Mouse (Mus musculus) liver, embryonic 11.5 days (tissue): Measurements from ENCODE around the gene Gm21985. TPM values are rescaled to one million over a fixed set of nuclear protein-coding genes. Genes with fewer than 3 reads are reported as not detected.

ENCODE experiments used
- ATAC-seq: fragments of 200-750 bp; cut with Nextera tagmentation; replicated peaks from 2 replicates; pipeline ENCODE4 v1.8.0; 2017; ENCODE audit warnings: moderate number of reproducible peaks, mild to moderate bottlenecking, moderate TSS enrichment, moderate library complexity; ENCODE audit not compliant: low FRiP score
- DNase-seq: peaks from one replicate; pipeline ENCODE4 v3.0.0-alpha.2; 2017; ENCODE audit warnings: low spot score
- H3K27ac ChIP-seq: fragments of 300-500 bp; sonication (generic); 2 replicates; pipeline ENCODE4 v1.5.1; 2014; ENCODE audit warnings: mild to moderate bottlenecking, low read depth, low read length, control low read depth
- H3K27me3 ChIP-seq: fragments of 300-500 bp; sonication (generic); replicated peaks from 2 replicates; pipeline ENCODE4 v1.6.1; 2014; ENCODE audit warnings: low read length, mixed read lengths; ENCODE audit not compliant: control insufficient read depth, insufficient read depth
- H3K36me3 ChIP-seq: fragments of 300-500 bp; sonication (generic); 2 replicates; pipeline ENCODE4 v1.6.1; 2014; ENCODE audit warnings: mild to moderate bottlenecking, low read length, moderate library complexity, mixed read lengths; ENCODE audit not compliant: control insufficient read depth, insufficient read depth
- H3K4me1 ChIP-seq: fragments of 300-500 bp; sonication (generic); replicated peaks from 2 replicates; pipeline ENCODE4 v1.6.1; 2014; ENCODE audit warnings: low read length, mixed read lengths; ENCODE audit not compliant: control insufficient read depth, insufficient read depth
- H3K4me2 ChIP-seq: fragments of 300-500 bp; sonication (generic); 2 replicates; pipeline ENCODE4 v1.6.1; 2014; ENCODE audit warnings: mild to moderate bottlenecking, control low read depth, moderate library complexity
- H3K4me3 ChIP-seq: fragments of 300-500 bp; sonication (generic); 2 replicates; pipeline ENCODE4 v1.5.1; 2014; ENCODE audit warnings: low read depth, low read length, control low read depth
- H3K9ac ChIP-seq: fragments of 300-500 bp; sonication (generic); 2 replicates; pipeline ENCODE4 v1.6.1; 2014; ENCODE audit warnings: low read depth, low read length, control low read depth
- H3K9me3 ChIP-seq: fragments of 300-500 bp; sonication (generic); 2 replicates; pipeline ENCODE4 v1.6.1; 2016; ENCODE audit warnings: low read length, inconsistent platforms, mixed read lengths; ENCODE audit not compliant: control insufficient read depth
- WGBS: fragments of 180-500 bp; shearing (Covaris S2); extraction: QIAGEN DNeasy Blood & Tissue Kit; methylation state at CpG from one replicate; pipeline ENCODE4 v1.1.7; 2014; 5-methylcytosine and 5-hydroxymethylcytosine counted together
- polyA plus RNA-seq: library from polyadenylated mRNA; unstranded; fragments of >200 nt; fragmentation: Nextera tagmentation; extraction: Ambion mirVana; gene quantifications from 2 replicates; pipeline ENCODE4 v1.2.1, GENCODE M21; 2014

Gm21985 gene
- polyA plus RNA-seq, 1 experiment from 2014 or later, result not detected

DNA sequence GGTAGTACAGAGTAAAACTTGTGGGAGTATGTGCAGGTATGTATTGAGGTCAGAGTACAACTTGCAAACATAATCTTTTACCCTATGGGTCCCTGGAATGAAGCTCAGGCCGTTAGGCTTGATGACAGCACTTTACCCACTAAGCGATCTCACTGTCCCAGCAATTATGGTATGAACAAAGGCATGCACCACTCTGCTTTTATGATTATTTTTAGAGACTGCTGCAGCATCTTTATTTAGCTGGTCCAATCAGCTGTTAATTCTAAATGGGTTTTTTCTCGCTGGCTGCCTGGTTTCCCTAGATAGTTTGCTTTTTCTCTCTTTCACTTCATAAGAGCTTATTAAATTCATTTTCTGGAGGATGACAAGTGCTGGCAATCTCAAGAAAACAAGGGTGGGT, 30.1 kb downstream of the Gm21985 start:
- Histone ChIP-seq H3K9ac (no peak overlapping the region), H3K4me1 (no peaks in the 10 kb centered on the region), H3K4me3 (no peak overlapping the region), H3K9me3 (no peaks in the 10 kb centered on the region), H3K27me3 (no peaks in the 10 kb centered on the region), H3K4me2 (no peak overlapping the region), H3K27ac (no peak overlapping the region), H3K36me3 (no peaks in the 10 kb centered on the region)
- ATAC-seq, result no peak
- no peak for DNase-seq
- WGBS, result 86% methylated on average over 3 of the region's 3 CpGs

DNA sequence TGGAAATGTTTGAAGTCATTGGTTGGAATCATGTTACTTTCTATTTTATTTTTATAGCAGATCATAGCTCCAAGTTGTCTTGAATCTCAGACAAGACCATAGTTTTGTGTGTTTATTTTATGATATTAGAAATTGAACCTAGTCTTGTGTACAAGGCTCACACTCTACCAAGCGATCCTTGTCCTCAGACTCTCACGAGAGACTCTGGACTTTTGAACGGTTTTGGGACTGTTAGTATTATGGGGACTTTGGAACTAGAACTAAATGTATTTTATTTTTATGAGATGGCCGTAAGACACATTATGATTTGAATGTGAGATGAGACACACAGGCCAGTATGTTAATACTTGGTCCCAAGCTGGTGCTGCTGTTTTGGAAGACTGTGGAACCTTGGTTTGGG, 32.1 kb downstream of the Gm21985 start:
- no peak for DNase-seq
- no peak overlapping the region for H3K9ac ChIP-seq
- H3K9me3 ChIP-seq, result no peaks in the 10 kb centered on the region
- no peak for ATAC-seq
- no peak overlapping the region for H3K27ac ChIP-seq
- no peak overlapping the region for H3K4me2 ChIP-seq
- H3K27me3 ChIP-seq, result no peaks in the 10 kb centered on the region
- H3K4me3 ChIP-seq, result no peak overlapping the region
- H3K36me3 ChIP-seq, result no peaks in the 10 kb centered on the region
- 89% methylated on average over 4 of the region's 4 CpGs for WGBS
- no peaks in the 10 kb centered on the region for H3K4me1 ChIP-seq

DNA sequence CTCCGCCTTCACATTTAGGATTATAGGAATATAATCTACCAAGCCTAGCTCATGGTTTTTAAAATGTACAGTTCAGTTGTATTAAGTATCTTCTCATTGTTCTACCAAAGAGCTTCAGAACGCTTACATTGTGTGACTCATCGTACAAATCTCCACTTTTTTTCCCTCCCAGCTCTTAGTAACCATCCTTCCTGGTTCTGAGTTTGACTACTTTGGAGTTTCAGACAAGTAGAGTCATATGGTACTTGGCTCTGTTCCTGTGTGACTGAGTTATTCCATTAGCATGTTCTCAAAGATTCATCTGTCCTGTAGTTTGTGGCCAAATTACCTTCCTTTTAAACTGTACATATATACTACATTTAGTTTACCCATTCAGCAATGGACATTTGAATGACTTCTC, 42.6 kb downstream of the Gm21985 start:
- DNase-seq (no peak), ATAC-seq (no peak)
- Histone ChIP-seq H3K27ac (no peak overlapping the region), H3K9ac (no peak overlapping the region), H3K9me3 (no peaks in the 10 kb centered on the region), H3K4me2 (no peak overlapping the region), H3K4me1 (peaks cover 4% of the 10 kb centered on the region; the same call in 1 of the 2 replicates), H3K27me3 (no peaks in the 10 kb centered on the region), H3K4me3 (no peak overlapping the region), H3K36me3 (no peaks in the 10 kb centered on the region)
- 84% methylated on average over 3 of the region's 3 CpGs for WGBS

DNA sequence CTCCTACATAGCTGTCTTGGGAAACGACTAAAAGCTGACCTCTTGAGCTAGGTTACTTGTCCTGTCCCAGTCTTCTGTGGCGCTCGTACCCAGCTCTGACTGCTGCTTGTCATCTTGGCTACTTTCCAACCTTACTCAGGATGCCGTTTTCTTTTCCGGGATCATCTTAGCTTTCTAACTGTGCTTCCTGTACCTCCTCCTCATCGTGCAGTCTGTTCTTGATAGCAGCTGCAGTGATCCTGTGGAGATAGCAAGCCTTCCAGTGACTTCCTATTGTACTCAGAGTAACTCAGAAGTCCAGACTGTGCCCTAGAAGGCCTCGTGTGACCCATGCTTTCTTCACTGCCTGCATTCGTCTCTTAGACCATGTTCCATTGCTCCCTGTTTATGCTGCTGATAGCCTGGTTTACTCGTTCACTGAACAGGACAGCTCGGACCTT, 43.1 kb downstream of the Gm21985 start:
- no peaks in the 10 kb centered on the region for H3K9me3 ChIP-seq
- DNase-seq, result no peak
- H3K4me3 ChIP-seq, result no peak overlapping the region
- no peak overlapping the region for H3K27ac ChIP-seq
- no peaks in the 10 kb centered on the region for H3K27me3 ChIP-seq
- peak overlapping the region; percentile 13 for H3K4me2 ChIP-seq
- peaks cover 4% of the 10 kb centered on the region; the same call in 1 of the 2 replicates for H3K4me1 ChIP-seq
- no peak overlapping the region for H3K9ac ChIP-seq
- ATAC-seq, result 0 out of 2 replicates have a peak, but pooled peaks have one; percentile 56
- no peaks in the 10 kb centered on the region for H3K36me3 ChIP-seq
- 50% methylated on average over 10 of the region's 10 CpGs for WGBS

DNA sequence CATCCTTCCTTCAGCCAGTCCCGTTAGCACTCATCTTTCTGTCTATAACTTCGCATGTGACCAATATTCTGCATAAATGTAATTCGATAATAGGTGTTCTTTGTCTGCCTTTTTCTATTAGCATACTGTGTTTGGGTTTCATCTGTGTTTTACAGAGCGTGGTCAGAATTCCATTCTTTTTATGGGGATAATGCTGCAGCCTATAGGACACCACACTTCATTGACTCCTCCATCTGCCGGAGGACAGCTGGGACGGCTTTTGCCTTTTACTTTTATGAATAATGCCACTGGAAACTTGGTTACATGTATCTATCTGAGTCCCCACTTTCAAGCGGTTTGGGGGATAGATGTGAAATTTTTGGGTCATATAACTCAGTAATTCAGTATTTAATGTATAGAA, 49.5 kb downstream of the Gm21985 start:
- WGBS, result 93% methylated on average over 7 of the region's 7 CpGs
- no peak overlapping the region for H3K27ac ChIP-seq

DNA sequence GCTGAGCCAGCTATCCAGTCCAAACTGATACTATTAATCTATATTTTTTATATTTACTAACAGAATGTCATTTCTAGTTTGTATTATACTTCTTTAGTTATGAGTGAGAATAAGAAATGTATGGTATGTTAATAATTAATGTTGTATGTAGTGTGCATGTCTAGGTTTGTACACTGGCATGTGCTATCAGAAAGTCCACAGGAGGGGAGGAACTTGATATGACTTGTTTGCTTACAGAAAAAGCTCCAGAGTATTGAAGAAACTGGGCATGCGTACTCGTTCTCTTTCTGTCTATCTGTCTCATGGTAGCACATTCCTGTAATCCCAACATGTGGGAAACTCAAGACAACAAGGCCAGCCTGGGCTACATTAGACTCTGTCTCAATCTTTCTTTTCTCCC, 52.1 kb downstream of the Gm21985 start:
- 82% methylated on average over 2 of the region's 2 CpGs for WGBS
- no peak for ATAC-seq

More for the DNA sequence above, 49.5 kb downstream of the Gm21985 start:
- ATAC-seq (no peak), DNase-seq (no peak)
- no peak overlapping the region for H3K4me3 ChIP-seq
- no peak overlapping the region for H3K9ac ChIP-seq
- H3K27me3 ChIP-seq, result no peaks in the 10 kb centered on the region
- no peak overlapping the region for H3K4me2 ChIP-seq
- no peaks in the 10 kb centered on the region for H3K9me3 ChIP-seq
- H3K36me3 ChIP-seq, result no peaks in the 10 kb centered on the region
- no peaks in the 10 kb centered on the region for H3K4me1 ChIP-seq

DNA sequence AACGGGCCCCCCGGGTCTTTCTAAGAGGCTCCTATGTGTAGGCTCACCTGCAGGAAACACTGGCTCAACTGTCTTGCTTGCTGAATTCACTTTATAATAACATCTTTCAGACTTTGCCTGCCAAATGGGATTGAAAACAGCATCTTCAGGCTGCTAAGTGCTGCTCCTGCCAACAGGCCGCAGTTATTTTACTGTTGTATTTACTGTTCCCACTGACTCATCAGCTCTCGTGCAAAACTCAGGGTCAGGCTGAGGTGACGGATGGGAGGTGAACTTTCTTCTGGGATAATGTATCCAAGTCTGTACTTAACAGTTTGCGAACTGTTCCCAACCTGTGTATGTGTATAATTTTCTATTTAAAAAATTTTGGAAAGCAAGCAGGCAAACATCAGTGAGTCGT, 52.8 kb downstream of the Gm21985 start:
- no peak overlapping the region for H3K4me2 ChIP-seq
- WGBS, result 88% methylated on average over 7 of the region's 7 CpGs

More for the DNA sequence above, 52.1 kb downstream of the Gm21985 start:
- H3K4me2 ChIP-seq, result no peak overlapping the region
- H3K4me1 ChIP-seq, result no peaks in the 10 kb centered on the region
- H3K9me3 ChIP-seq, result no peaks in the 10 kb centered on the region
- no peaks in the 10 kb centered on the region for H3K36me3 ChIP-seq
- H3K9ac ChIP-seq, result no peak overlapping the region
- no peaks in the 10 kb centered on the region for H3K27me3 ChIP-seq
- H3K27ac ChIP-seq, result no peak overlapping the region
- no peak for DNase-seq
- H3K4me3 ChIP-seq, result no peak overlapping the region

DNA sequence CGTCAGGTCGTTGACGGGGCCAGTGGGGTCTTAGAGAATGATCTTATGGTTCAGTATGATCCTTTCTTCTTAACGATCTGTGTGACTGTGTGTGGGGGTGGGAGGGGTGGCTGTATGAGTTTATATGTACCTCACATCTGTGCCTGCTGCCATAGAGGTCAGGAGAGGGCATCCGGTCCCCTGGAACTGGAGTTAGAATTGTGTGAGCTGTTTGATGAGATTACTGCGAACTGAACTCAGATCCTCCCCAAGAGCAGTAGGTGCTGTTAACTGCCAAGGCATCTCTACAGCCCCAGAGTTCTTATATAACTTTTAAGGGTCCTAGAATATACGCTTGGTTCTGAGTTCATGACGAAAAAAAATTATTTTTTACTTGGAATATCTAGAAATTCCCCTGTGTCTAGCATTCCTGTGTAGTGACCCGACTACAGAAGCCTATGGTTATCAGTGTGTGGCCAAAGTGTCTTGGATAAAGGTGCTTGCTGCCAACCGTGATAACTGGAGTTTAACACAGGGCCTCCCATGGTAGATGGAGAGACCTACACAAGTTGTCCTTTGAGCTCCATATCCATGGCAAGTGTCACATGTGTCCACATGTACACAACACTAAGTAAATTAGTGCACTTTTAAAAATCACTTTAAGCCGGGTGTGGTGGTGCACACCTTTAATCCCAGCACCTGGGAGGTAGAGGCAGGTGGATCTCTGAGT, 62.1 kb downstream of the Gm21985 start:
- DNase-seq, result no peak

More for the DNA sequence above, 52.8 kb downstream of the Gm21985 start:
- DNase-seq (no peak), ATAC-seq (no peak)
- no peak overlapping the region for H3K4me3 ChIP-seq
- no peaks in the 10 kb centered on the region for H3K9me3 ChIP-seq
- no peak overlapping the region for H3K9ac ChIP-seq
- H3K27me3 ChIP-seq, result no peaks in the 10 kb centered on the region
- no peaks in the 10 kb centered on the region for H3K4me1 ChIP-seq
- no peak overlapping the region for H3K27ac ChIP-seq
- no peaks in the 10 kb centered on the region for H3K36me3 ChIP-seq

More for the DNA sequence above, 62.1 kb downstream of the Gm21985 start:
- peaks cover 12% of the 10 kb centered on the region for H3K4me1 ChIP-seq
- ATAC-seq, result peak; percentile 88
- 75% methylated on average over 11 of the region's 11 CpGs for WGBS
- no peaks in the 10 kb centered on the region for H3K27me3 ChIP-seq
- no peak overlapping the region for H3K4me3 ChIP-seq
- H3K4me2 ChIP-seq, result no peak overlapping the region
- no peaks in the 10 kb centered on the region for H3K9me3 ChIP-seq
- no peak overlapping the region for H3K27ac ChIP-seq
- H3K9ac ChIP-seq, result no peak overlapping the region
- H3K36me3 ChIP-seq, result no peaks in the 10 kb centered on the region
